Mouse (Mus musculus): ENCODE measurements around the gene Pum2.

Gene Pum2

GRCm38 (mm10) chr12:8759115-8759514, 85.2 kb downstream of the Pum2 start:
- no peak for DNase-seq (ENCODE audit: low read depth, low spot score)

GRCm38 (mm10) chr12:8759779-8760178, 85.8 kb downstream of the Pum2 start:
- DNase-seq (ENCODE audit: low read depth, low spot score): no peak

GRCm38 (mm10) chr12:8760561-8760960, 86.6 kb downstream of the Pum2 start:
- DNase-seq (ENCODE audit: low read depth, low spot score): no peak

GRCm38 (mm10) chr12:8761058-8761457, 87.1 kb downstream of the Pum2 start:
- peak; percentile 5 for DNase-seq (ENCODE audit: low read depth, low spot score)

- DNase-seq (ENCODE audit: low read depth, low spot score): no peak
Measured at GRCm38 (mm10) chr12:8762667-8763066, 88.7 kb downstream of the Pum2 start.

- DNase-seq (ENCODE audit: low read depth, low spot score): no peak
Measured at GRCm38 (mm10) chr12:8764221-8764930, 90.4 kb downstream of the Pum2 start.

GRCm38 (mm10) chr12:8770946-8771843, 97.3 kb downstream of the Pum2 start, which contains the start of gene Sdc1:
Sdc1 (plus strand) TSS chr12:8771323.
- peak; percentile 24 for DNase-seq (ENCODE audit: low read depth, low spot score)

- peak; percentile 20 for DNase-seq (ENCODE audit: low read depth, low spot score)
Measured at GRCm38 (mm10) chr12:8771844-8772380, 98.0 kb downstream of the Pum2 start.

GRCm38 (mm10) chr12:8772451-8773143, 98.7 kb downstream of the Pum2 start:
- DNase-seq (ENCODE audit: low read depth, low spot score): peak; percentile 18

- no peak for DNase-seq (ENCODE audit: low read depth, low spot score)
Measured at GRCm38 (mm10) chr12:8773336-8773735, 99.4 kb downstream of the Pum2 start.

- DNase-seq (ENCODE audit: low read depth, low spot score): no peak
Measured at GRCm38 (mm10) chr12:8774183-8774582, 100.2 kb downstream of the Pum2 start.

- no peak for DNase-seq (ENCODE audit: low read depth, low spot score)
Measured at GRCm38 (mm10) chr12:8776206-8776605, 102.3 kb downstream of the Pum2 start.

GRCm38 (mm10) chr12:8776741-8777140, 102.8 kb downstream of the Pum2 start:
- no peak for DNase-seq (ENCODE audit: low read depth, low spot score)

GRCm38 (mm10) chr12:8778106-8778505, 104.2 kb downstream of the Pum2 start:
- no peak for DNase-seq (ENCODE audit: low read depth, low spot score)

- DNase-seq (ENCODE audit: low read depth, low spot score): no peak
Measured at GRCm38 (mm10) chr12:8779851-8780250, 105.9 kb downstream of the Pum2 start.

- no peak for DNase-seq (ENCODE audit: low read depth, low spot score)
Measured at GRCm38 (mm10) chr12:8781121-8781520, 107.2 kb downstream of the Pum2 start.

GRCm38 (mm10) chr12:8781681-8782378, 107.9 kb downstream of the Pum2 start:
- DNase-seq (ENCODE audit: low read depth, low spot score): no peak

GRCm38 (mm10) chr12:8782565-8782964, 108.6 kb downstream of the Pum2 start:
- no peak for DNase-seq (ENCODE audit: low read depth, low spot score)

GRCm38 (mm10) chr12:8784189-8784588, 110.3 kb downstream of the Pum2 start:
- DNase-seq (ENCODE audit: low read depth, low spot score): no peak

- DNase-seq (ENCODE audit: low read depth, low spot score): no peak
Measured at GRCm38 (mm10) chr12:8786476-8786875, 112.5 kb downstream of the Pum2 start.

Data from CD4-positive helper T cell, adult 2 months (primary cell).